Mouse (Mus musculus): Measurements from ENCODE around the gene Nat8f1. TPM values are rescaled to one million over a fixed set of nuclear protein-coding genes. Genes with fewer than 3 reads are reported as not detected.

Nat8f1 gene
- total RNA-seq, 1 experiment, result 1.1 TPM

DNA sequence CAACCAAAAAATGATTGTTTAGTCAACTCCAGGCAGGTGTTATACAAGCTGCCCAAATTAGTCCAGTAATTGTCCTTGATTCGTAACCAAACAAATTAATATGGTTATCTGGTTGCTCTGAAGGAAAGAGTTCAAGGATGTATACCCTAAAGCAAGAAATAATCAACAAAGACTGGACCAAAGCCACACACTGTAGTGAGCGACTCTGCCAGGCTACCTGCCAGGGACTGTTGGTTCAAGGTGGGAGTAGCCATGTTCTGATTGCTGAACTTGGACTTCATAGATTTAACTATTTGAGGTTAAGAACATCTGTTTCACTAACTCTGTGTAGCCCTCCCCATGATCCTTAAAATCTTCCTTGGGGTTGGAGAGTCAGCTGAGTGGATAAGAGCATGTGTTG lies 52.4 kb downstream of the Nat8f1 start:
- no peak overlapping the region for H3K27ac ChIP-seq (ENCODE audit: insufficient read depth, low read depth, low read length, poor library complexity, severe bottlenecking)
- peaks cover 0 to 2% of the 10 kb centered on the region in 2 experiments; a peak in 1 of 4 replicates for H3K4me1 ChIP-seq (ENCODE audit: control insufficient read depth in 2 of 2, insufficient read depth in 2 of 2, low read length in 2 of 2, poor library complexity in 1 of 2)
- H3K4me3 ChIP-seq (ENCODE audit: insufficient read depth in 1 of 2, low read depth in 1 of 2, low read length in 2 of 2, poor library complexity in 1 of 2, severe bottlenecking in 1 of 2), result no peak overlapping the region
- no peak for DNase-seq (ENCODE audit: low read depth, low spot score)
- TF ChIP-seq ZC3H11A (IDR thresholded peaks at IDR 0.05; ENCODE audit: borderline replicate concordance, low read depth, low read length) (no peak), MAFK (IDR thresholded peaks at IDR 0.05; ENCODE audit: insufficient read depth, low read depth, low read length) (no peak), CHD2 (IDR thresholded peaks at IDR 0.05; ENCODE audit: low read depth, low read length) (no peak), ZNF384 (IDR thresholded peaks at IDR 0.05; ENCODE audit: low read depth, low read length) (no peak), HCFC1 (IDR thresholded peaks at IDR 0.05; ENCODE audit: borderline replicate concordance, insufficient read depth, low read length) (no peak)
- H3K9ac ChIP-seq (ENCODE audit: insufficient read depth, low read depth, low read length, poor library complexity, severe bottlenecking), result no peak overlapping the region
- in situ Hi-C loops (cut with MboI; ENCODE audit: low sequenced_read_pairs in 2 of 2, unreplicated experiment in 2 of 2), result no loop called here
- H3K36me3 ChIP-seq (ENCODE audit: control insufficient read depth, insufficient read depth, low read length, poor library complexity, severe bottlenecking), result no peaks in the 10 kb centered on the region
- no peaks in the 10 kb centered on the region for H3K9me3 ChIP-seq (ENCODE audit: control insufficient read depth, insufficient read depth, low read depth, low read length)

DNA sequence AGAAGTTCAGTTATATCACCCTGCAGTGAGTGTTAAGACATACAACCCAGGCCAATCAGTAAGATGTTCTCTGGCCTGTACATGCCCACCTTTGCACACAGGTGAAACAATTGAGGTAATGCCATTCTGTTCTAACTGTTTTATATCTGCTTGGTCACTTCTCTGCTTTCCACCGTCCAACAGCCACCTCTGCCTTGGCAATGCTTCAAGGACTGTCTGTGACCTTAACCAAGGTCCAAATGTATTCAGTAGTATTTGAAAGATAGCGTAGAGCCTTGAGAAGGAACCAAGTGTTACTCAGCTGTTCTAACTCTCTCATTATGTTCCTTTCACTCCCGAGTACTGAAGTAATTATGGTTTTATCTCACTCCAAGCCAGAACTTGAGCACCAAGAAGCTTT lies 52.9 kb downstream of the Nat8f1 start:
- no peak overlapping the region for H3K4me3 ChIP-seq (ENCODE audit: insufficient read depth in 1 of 2, low read depth in 1 of 2, low read length in 2 of 2, poor library complexity in 1 of 2, severe bottlenecking in 1 of 2)
- in situ Hi-C loops (cut with MboI; ENCODE audit: low sequenced_read_pairs in 2 of 2, unreplicated experiment in 2 of 2), result no loop called here
- no peaks in the 10 kb centered on the region for H3K36me3 ChIP-seq (ENCODE audit: control insufficient read depth, insufficient read depth, low read length, poor library complexity, severe bottlenecking)
- no peaks in the 10 kb centered on the region for H3K9me3 ChIP-seq (ENCODE audit: control insufficient read depth, insufficient read depth, low read depth, low read length)
- no peak for DNase-seq (ENCODE audit: low read depth, low spot score)
- no peak overlapping the region for H3K9ac ChIP-seq (ENCODE audit: insufficient read depth, low read depth, low read length, poor library complexity, severe bottlenecking)
- H3K27ac ChIP-seq (ENCODE audit: insufficient read depth, low read depth, low read length, poor library complexity, severe bottlenecking), result no peak overlapping the region
- TF ChIP-seq ZC3H11A (IDR thresholded peaks at IDR 0.05; ENCODE audit: borderline replicate concordance, low read depth, low read length), result no peak
- no peak for TF ChIP-seq CHD2 (IDR thresholded peaks at IDR 0.05; ENCODE audit: low read depth, low read length)
- no peak for TF ChIP-seq MAFK (IDR thresholded peaks at IDR 0.05; ENCODE audit: insufficient read depth, low read depth, low read length)
- no peak for TF ChIP-seq ZNF384 (IDR thresholded peaks at IDR 0.05; ENCODE audit: low read depth, low read length)
- no peak for TF ChIP-seq HCFC1 (IDR thresholded peaks at IDR 0.05; ENCODE audit: borderline replicate concordance, insufficient read depth, low read length)
- H3K4me1 ChIP-seq (ENCODE audit: control insufficient read depth in 2 of 2, insufficient read depth in 2 of 2, low read length in 2 of 2, poor library complexity in 1 of 2), result peaks cover 0 to 2% of the 10 kb centered on the region in 2 experiments; a peak in 1 of 4 replicates

DNA sequence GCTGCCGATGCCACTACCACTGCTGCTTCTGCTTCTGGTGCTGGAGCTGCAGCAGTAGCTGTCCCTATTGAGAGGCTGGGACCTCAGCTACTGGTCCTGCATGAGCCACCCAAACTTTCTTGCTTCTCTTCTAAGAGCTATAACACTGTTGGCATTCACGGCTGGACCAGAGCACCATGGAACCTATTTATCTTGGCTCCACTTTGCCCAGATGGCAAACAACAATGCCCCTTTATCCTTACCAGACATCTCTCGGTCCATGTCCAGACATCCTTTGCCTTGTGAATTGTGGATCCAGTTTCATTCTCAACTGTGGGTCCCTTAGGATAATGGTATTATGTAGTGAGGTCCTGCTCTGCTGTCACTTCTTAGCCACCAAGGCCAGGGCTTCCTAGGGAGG lies 54.2 kb downstream of the Nat8f1 start:
- TF ChIP-seq ZNF384 (IDR thresholded peaks at IDR 0.05; ENCODE audit: low read depth, low read length), result no peak
- TF ChIP-seq HCFC1 (IDR thresholded peaks at IDR 0.05; ENCODE audit: borderline replicate concordance, insufficient read depth, low read length), result no peak
- TF ChIP-seq MAFK (IDR thresholded peaks at IDR 0.05; ENCODE audit: insufficient read depth, low read depth, low read length), result no peak
- no peak for TF ChIP-seq CHD2 (IDR thresholded peaks at IDR 0.05; ENCODE audit: low read depth, low read length)
- TF ChIP-seq ZC3H11A (IDR thresholded peaks at IDR 0.05; ENCODE audit: borderline replicate concordance, low read depth, low read length), result no peak
- in situ Hi-C loops (cut with MboI; ENCODE audit: low sequenced_read_pairs in 2 of 2, unreplicated experiment in 2 of 2), result no loop called here
- H3K9ac ChIP-seq (ENCODE audit: insufficient read depth, low read depth, low read length, poor library complexity, severe bottlenecking), result no peak overlapping the region
- no peak for DNase-seq (ENCODE audit: low read depth, low spot score)
- H3K36me3 ChIP-seq (ENCODE audit: control insufficient read depth, insufficient read depth, low read length, poor library complexity, severe bottlenecking), result no peaks in the 10 kb centered on the region
- H3K27ac ChIP-seq (ENCODE audit: insufficient read depth, low read depth, low read length, poor library complexity, severe bottlenecking), result no peak overlapping the region
- peaks cover 0 to 2% of the 10 kb centered on the region in 2 experiments; a peak in 1 of 4 replicates for H3K4me1 ChIP-seq (ENCODE audit: control insufficient read depth in 2 of 2, insufficient read depth in 2 of 2, low read length in 2 of 2, poor library complexity in 1 of 2)
- H3K9me3 ChIP-seq (ENCODE audit: control insufficient read depth, insufficient read depth, low read depth, low read length), result no peaks in the 10 kb centered on the region
- no peak overlapping the region for H3K4me3 ChIP-seq (ENCODE audit: insufficient read depth in 1 of 2, low read depth in 1 of 2, low read length in 2 of 2, poor library complexity in 1 of 2, severe bottlenecking in 1 of 2)

Other genes with a start within 250 kb of the Nat8f1 start
- not detected in 2 replicates for gene Nat8f7, start 202.5 kb downstream of the Nat8f1 start, total RNA-seq (2012; rRNA removed)
- gene Nat8f3, start 149.9 kb downstream of the Nat8f1 start, total RNA-seq (2012; rRNA removed), result 0.21 TPM in 1 of 2 replicates, not detected in the other
- not detected in 2 replicates for gene Nat8f6, start 94.7 kb downstream of the Nat8f1 start, total RNA-seq (2012; rRNA removed)
- gene Nat8f5, start 94.7 kb downstream of the Nat8f1 start, total RNA-seq (2012; rRNA removed), result not detected in 2 replicates
- gene Nat8, start 83.6 kb downstream of the Nat8f1 start, total RNA-seq (2012; rRNA removed), result not detected in 2 replicates
- gene Nat8f2, start 46.5 kb downstream of the Nat8f1 start, total RNA-seq (2012; rRNA removed), result 1.0 and 2.1 TPM in 2 replicates
- 6.0 and 6.8 TPM in 2 replicates for gene Nat8f4, start 10.8 kb downstream of the Nat8f1 start, total RNA-seq (2012; rRNA removed)
- 17.2 and 25.3 TPM in 2 replicates for gene Tprkb, start 3.8 kb downstream of the Nat8f1 start, total RNA-seq (2012; rRNA removed)
- gene Dusp11, start 46.0 kb upstream of the Nat8f1 start, total RNA-seq (2012; rRNA removed), result 28.8 and 29.4 TPM in 2 replicates
- gene Figla, start 100.5 kb upstream of the Nat8f1 start, total RNA-seq (2012; rRNA removed), result 0.58 TPM in 1 of 2 replicates, not detected in the other
- gene Add2, start 113.0 kb upstream of the Nat8f1 start, total RNA-seq (2012; rRNA removed), result 0.74 and 2.5 TPM in 2 replicates